Mouse (Mus musculus) heart, adult 2 months (tissue): Measurements from ENCODE around the gene Drd1. TPM values are rescaled to one million over a fixed set of nuclear protein-coding genes. Genes with fewer than 3 reads are reported as not detected.

Experiments used
- DNase-seq, 2 experiments: peaks; one replicate each; pipeline ENCODE4 v3.0.0; 2021
- H3K27ac ChIP-seq: fragments of 200-600 bp; 2 replicates; pipeline ENCODE4 v1.8.1; 2022
- H3K27me3 ChIP-seq: fragments of 200-500 bp; 2 replicates; pipeline ENCODE4 v1.6.1; 2012; ENCODE audit warnings: mild to moderate bottlenecking, low read length, inconsistent platforms, mixed read lengths; ENCODE audit not compliant: control insufficient read depth, insufficient read depth
- H3K36me3 ChIP-seq: fragments of 200-500 bp; 2 replicates; pipeline ENCODE4 v1.6.1; 2012; ENCODE audit warnings: low read length, inconsistent platforms; ENCODE audit not compliant: control insufficient read depth, insufficient read depth
- H3K4me1 ChIP-seq: fragments of 200-500 bp; 2 replicates; pipeline ENCODE4 v1.6.1; 2011; ENCODE audit warnings: low read length; ENCODE audit not compliant: control insufficient read depth, insufficient read depth
- H3K4me3 ChIP-seq: fragments of 200-600 bp; 2 replicates; pipeline ENCODE4 v1.8.1; 2022
- H3K79me2 ChIP-seq: fragments of 200-500 bp; replicated peaks from 2 replicates; pipeline ENCODE4 v1.6.1; 2012; ENCODE audit warnings: mild to moderate bottlenecking, inconsistent platforms, low read length, moderate library complexity, mixed read lengths; ENCODE audit not compliant: control insufficient read depth, insufficient read depth
- H3K9ac ChIP-seq: fragments of 200-500 bp; 2 replicates; pipeline ENCODE4 v1.6.1; 2012; ENCODE audit warnings: low read depth, mild to moderate bottlenecking, control low read depth, inconsistent platforms, low read length, mixed read lengths
- CTCF ChIP-seq: fragments of 200-600 bp; IDR thresholded peaks from 2 replicates; pipeline ENCODE4 v1.8.1; 2022; ENCODE audit warnings: antibody characterized with exemption, mild to moderate bottlenecking, moderate library complexity
- EP300 ChIP-seq: fragments of 200-500 bp; IDR thresholded peaks from 2 replicates; pipeline ENCODE4 v1.6.1; 2011; ENCODE audit warnings: low read depth, low read length, control low read depth; ENCODE audit not compliant: insufficient read depth
- POLR2A ChIP-seq: fragments of 200-500 bp; IDR thresholded peaks from 2 replicates; pipeline ENCODE4 v1.6.1; 2011; ENCODE audit warnings: mild to moderate bottlenecking, low read depth, low read length, control low read depth; ENCODE audit not compliant: insufficient read depth
- WGBS: fragments of 180-500 bp; shearing (Covaris S2); methylation state at CpG from one replicate; pipeline ENCODE4 v1.1.7; 2018; 5-methylcytosine and 5-hydroxymethylcytosine counted together
- intact Hi-C: fragments of 180-260 bp; cut with DNase I; formaldehyde crosslinking; loops from one replicate; pipeline ENCODE4 v1.15.1; 2025
- polyA plus RNA-seq: library from polyadenylated mRNA; depleted of rRNA; stranded (reverse); fragments of >200 nt; gene quantifications from 2 replicates; pipeline ENCODE4 v1.2.3, GENCODE M21; 2012
- total RNA-seq, 2 experiments: library from RNA; stranded (reverse); gene quantifications; 2 replicates each; pipeline ENCODE4 v1.2.3; 2021

Drd1 gene
- total and polyA plus RNA-seq, 3 experiments, result 0.05 to 0.30 (median 0.27) TPM

GRCm38 (mm10) chr13:54084178-54084577, 28.7 kb upstream of the Drd1 start:
- Histone ChIP-seq H3K27ac (no peak overlapping the region), H3K4me3 (no peak overlapping the region), H3K79me2 (no peaks in the 10 kb centered on the region), H3K27me3 (no peaks in the 10 kb centered on the region), H3K9ac (no peak overlapping the region), H3K4me1 (peaks cover 7% of the 10 kb centered on the region), H3K36me3 (no peaks in the 10 kb centered on the region)
- WGBS, result 65% methylated on average over 4 of the region's 4 CpGs
- no peak for DNase-seq
- intact Hi-C loops, result no loop called here
- no peak for TF ChIP-seq POLR2A
- no peak for TF ChIP-seq EP300
- TF ChIP-seq CTCF, result no peak

- Histone ChIP-seq H3K27me3 (no peaks in the 10 kb centered on the region), H3K27ac (no peak overlapping the region), H3K4me1 (peaks cover 7% of the 10 kb centered on the region), H3K36me3 (no peaks in the 10 kb centered on the region), H3K9ac (no peak overlapping the region), H3K79me2 (no peaks in the 10 kb centered on the region), H3K4me3 (no peak overlapping the region)
- 50% methylated on average over 5 of the region's 5 CpGs for WGBS
- TF ChIP-seq CTCF (no peak), EP300 (no peak)
- DNase-seq, result no peak
- intact Hi-C loops, result no loop called here
These were observed 27.4 kb upstream of the Drd1 start for GRCm38 (mm10) chr13:54082946-54083345.

- 86% methylated on average over 1 of the region's 1 CpGs for WGBS
- Histone ChIP-seq H3K4me1 (peaks cover 8% of the 10 kb centered on the region), H3K27me3 (no peaks in the 10 kb centered on the region)
These were observed 25.3 kb upstream of the Drd1 start for GRCm38 (mm10) chr13:54080785-54081184.

GRCm38 (mm10) chr13:54079782-54080759, 24.6 kb upstream of the Drd1 start:
- peak in 1 of 2 experiments; percentile 11 for DNase-seq
- intact Hi-C loops, result no loop called here
- H3K36me3 ChIP-seq, result no peaks in the 10 kb centered on the region
- 63% methylated on average over 12 of the region's 12 CpGs for WGBS
- TF ChIP-seq EP300 (no peak), CTCF (no peak), POLR2A (no peak)
- H3K27ac ChIP-seq, result no peak overlapping the region
- H3K79me2 ChIP-seq, result no peaks in the 10 kb centered on the region
- H3K9ac ChIP-seq, result no peak overlapping the region
- no peak overlapping the region for H3K4me3 ChIP-seq
- H3K4me1 ChIP-seq, result peaks cover 9% of the 10 kb centered on the region
- H3K27me3 ChIP-seq, result no peaks in the 10 kb centered on the region

More at GRCm38 (mm10) chr13:54080785-54081184, 25.3 kb upstream of the Drd1 start:
- no peak overlapping the region for H3K9ac ChIP-seq
- no peak for TF ChIP-seq EP300
- TF ChIP-seq POLR2A, result no peak
- TF ChIP-seq CTCF, result no peak
- no peaks in the 10 kb centered on the region for H3K36me3 ChIP-seq
- intact Hi-C loops, result no loop called here
- no peak overlapping the region for H3K4me3 ChIP-seq
- DNase-seq, result no peak
- no peak overlapping the region for H3K27ac ChIP-seq
- H3K79me2 ChIP-seq, result no peaks in the 10 kb centered on the region

GRCm38 (mm10) chr13:54077470-54078174, 22.1 kb upstream of the Drd1 start:
- Histone ChIP-seq H3K36me3 (no peaks in the 10 kb centered on the region), H3K9ac (no peak overlapping the region), H3K4me3 (no peak overlapping the region), H3K4me1 (peaks cover 8% of the 10 kb centered on the region), H3K27ac (no peak overlapping the region), H3K27me3 (no peaks in the 10 kb centered on the region), H3K79me2 (no peaks in the 10 kb centered on the region)
- intact Hi-C loops, result no loop called here
- WGBS, result 81% methylated on average over 11 of the region's 11 CpGs
- TF ChIP-seq CTCF, result no peak
- TF ChIP-seq POLR2A, result no peak
- no peak for TF ChIP-seq EP300
- no peak for DNase-seq
